Mouse (Mus musculus): ENCODE results near the gene Pias4. TPM values are rescaled to one million over a fixed set of nuclear protein-coding genes. Genes with fewer than 3 reads are reported as not detected.

Pias4 gene
- polyA plus RNA-seq, 1 experiment from 2014 or later = 61.4 TPM

- peaks cover 76% of the 10 kb centered on the region for H3K4me1 ChIP-seq
Observed at GRCm38 (mm10) chr10:81138821-81139528, 28.7 kb downstream of the Pias4 start.

GRCm38 (mm10) chr10:81138131-81138782 lies 29.5 kb downstream of the Pias4 start:
- Histone ChIP-seq H3K36me3 (peaks cover 5% of the 10 kb centered on the region), H3K4me3 (peak overlapping the region; percentile 89), H3K27me3 (ENCODE audit: low read depth, poor library complexity, severe bottlenecking) (peaks cover 29% of the 10 kb centered on the region), H3K4me1 (peaks cover 75% of the 10 kb centered on the region), H3K27ac (replicated peaks) (peak overlapping the region; percentile 97), H3K9me3 (replicated peaks) (no peaks in the 10 kb centered on the region)
- WGBS = under 1% methylated on average over 24 of the region's 24 CpGs
- peak; percentile 42 for DNase-seq (ENCODE audit: low spot score)

More at GRCm38 (mm10) chr10:81138821-81139528, 28.7 kb downstream of the Pias4 start:
- H3K9me3 ChIP-seq (replicated peaks) = no peaks in the 10 kb centered on the region
- WGBS = 62% methylated on average over 11 of the region's 11 CpGs
- peak overlapping the region; percentile 97 for H3K27ac ChIP-seq (replicated peaks)
- peaks cover 12% of the 10 kb centered on the region for H3K36me3 ChIP-seq
- peaks cover 22% of the 10 kb centered on the region for H3K27me3 ChIP-seq (ENCODE audit: low read depth, poor library complexity, severe bottlenecking)
- H3K4me3 ChIP-seq = peak overlapping the region; percentile 89
- no peak for DNase-seq (ENCODE audit: low spot score)

- peaks cover 69% of the 10 kb centered on the region for H3K4me1 ChIP-seq
- H3K9me3 ChIP-seq (replicated peaks) = no peaks in the 10 kb centered on the region
Observed at GRCm38 (mm10) chr10:81137252-81138130, 30.2 kb downstream of the Pias4 start.

GRCm38 (mm10) chr10:81136706-81137231 lies 31.0 kb downstream of the Pias4 start:
- no peaks in the 10 kb centered on the region for H3K36me3 ChIP-seq
- H3K9me3 ChIP-seq (replicated peaks) = no peaks in the 10 kb centered on the region
- DNase-seq (ENCODE audit: low spot score) = no peak
- 0% methylated on average over 44 of the region's 50 CpGs for WGBS
- H3K4me3 ChIP-seq = peak overlapping the region; percentile 89
- peak overlapping the region; percentile 97 for H3K27ac ChIP-seq (replicated peaks)
- peaks cover 62% of the 10 kb centered on the region for H3K4me1 ChIP-seq
- peaks cover 42% of the 10 kb centered on the region for H3K27me3 ChIP-seq (ENCODE audit: low read depth, poor library complexity, severe bottlenecking)

More at GRCm38 (mm10) chr10:81137252-81138130, 30.2 kb downstream of the Pias4 start:
- Histone ChIP-seq H3K36me3 (0 out of 2 replicates have a peak, but pooled peaks cover under 1% of the 10 kb centered on the region), H3K27me3 (ENCODE audit: low read depth, poor library complexity, severe bottlenecking) (peaks cover 36% of the 10 kb centered on the region), H3K27ac (replicated peaks) (peak overlapping the region; percentile 97), H3K4me3 (peak overlapping the region; percentile 89)
- WGBS = under 1% methylated on average over 81 of the region's 89 CpGs
- DNase-seq (ENCODE audit: low spot score) = peak; percentile 100

DNA sequence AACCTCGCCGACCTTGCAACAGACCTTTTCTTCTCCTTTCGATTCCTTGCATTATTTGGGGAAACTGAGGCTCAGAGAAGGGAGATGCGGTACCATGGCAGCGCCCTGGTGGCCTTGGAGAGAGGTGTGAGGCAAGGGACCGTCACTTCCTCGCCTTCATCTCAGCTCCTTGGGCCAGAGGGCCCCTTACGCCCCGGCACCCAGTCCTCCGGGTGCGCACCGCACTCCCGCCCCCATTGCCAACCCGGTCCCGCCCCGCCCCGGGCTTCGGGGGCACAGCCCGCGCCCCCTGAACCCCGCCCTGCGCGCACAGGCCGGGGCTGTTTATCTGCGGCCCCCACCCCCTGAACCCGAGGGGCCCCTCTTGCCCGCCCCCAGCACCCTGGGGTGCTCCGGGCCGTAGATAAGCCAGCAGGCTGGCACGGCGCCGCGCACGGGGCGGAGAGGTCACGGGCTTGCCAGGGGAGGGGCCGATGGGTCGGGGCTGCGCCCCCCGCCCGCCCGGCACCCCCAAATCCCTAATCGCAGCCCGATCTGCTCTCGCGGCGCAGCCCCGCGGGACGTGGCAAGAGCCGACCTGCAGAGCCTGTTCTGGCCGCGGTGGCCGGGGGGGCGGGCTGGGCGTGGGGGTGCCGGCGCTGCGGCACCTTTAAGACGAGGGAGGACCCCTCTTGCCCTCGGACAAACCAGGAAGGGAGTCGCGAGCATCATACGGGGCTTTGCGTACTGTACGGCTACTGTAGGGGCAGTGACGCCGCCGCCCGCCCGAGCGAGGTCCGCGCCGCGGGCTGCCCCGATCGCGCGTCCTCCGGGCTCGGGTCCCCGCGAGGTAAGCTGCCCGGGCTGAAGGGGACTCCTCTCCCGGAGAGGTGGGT lies 31.7 kb downstream of the Pias4 start:
- H3K27me3 ChIP-seq (ENCODE audit: low read depth, poor library complexity, severe bottlenecking) = peaks cover 43% of the 10 kb centered on the region
- H3K36me3 ChIP-seq = no peaks in the 10 kb centered on the region
- H3K27ac ChIP-seq (replicated peaks) = peak overlapping the region; percentile 97
- peaks cover 55% of the 10 kb centered on the region for H3K4me1 ChIP-seq
- H3K4me3 ChIP-seq = peak overlapping the region; percentile 89
- WGBS = under 1% methylated on average over 82 of the region's 86 CpGs
- peak; percentile 71 for DNase-seq (ENCODE audit: low spot score)
- no peaks in the 10 kb centered on the region for H3K9me3 ChIP-seq (replicated peaks)

GRCm38 (mm10) chr10:81134966-81135681 lies 32.6 kb downstream of the Pias4 start, which contains the start of gene Zbtb7a:
Gene Zbtb7a, plus strand, starts transcription at chr10:81135220.
- Histone ChIP-seq H3K36me3 (no peaks in the 10 kb centered on the region), H3K4me3 (peak within 1 kb of the TSS; percentile 89), H3K27ac (replicated peaks) (peak within 1 kb of the TSS; percentile 97), H3K9me3 (replicated peaks) (no peaks in the 10 kb centered on the region), H3K4me1 (peaks cover 45% of the 10 kb centered on the region), H3K27me3 (ENCODE audit: low read depth, poor library complexity, severe bottlenecking) (peaks cover 53% of the 10 kb centered on the region)
- peak; percentile 51 for DNase-seq (ENCODE audit: low spot score)
- 2% methylated on average over 41 of the region's 41 CpGs for WGBS

- Histone ChIP-seq H3K27ac (replicated peaks) (no peak overlapping the region), H3K9me3 (replicated peaks) (no peaks in the 10 kb centered on the region), H3K36me3 (no peaks in the 10 kb centered on the region), H3K27me3 (ENCODE audit: low read depth, poor library complexity, severe bottlenecking) (peaks cover 62% of the 10 kb centered on the region), H3K4me1 (peaks cover 43% of the 10 kb centered on the region), H3K4me3 (peak overlapping the region; percentile 89)
- no peak for DNase-seq (ENCODE audit: low spot score)
- WGBS = 3% methylated on average over 16 of the region's 16 CpGs
Observed at GRCm38 (mm10) chr10:81134181-81134587, 33.5 kb downstream of the Pias4 start.

- Histone ChIP-seq H3K27ac (replicated peaks) (no peak overlapping the region), H3K9me3 (replicated peaks) (no peaks in the 10 kb centered on the region), H3K4me1 (peaks cover 7% of the 10 kb centered on the region), H3K4me3 (no peak overlapping the region; the same call in 1 of the 2 replicates), H3K27me3 (ENCODE audit: low read depth, poor library complexity, severe bottlenecking) (peaks cover 10% of the 10 kb centered on the region), H3K36me3 (peaks cover 68% of the 10 kb centered on the region)
- DNase-seq (ENCODE audit: low spot score) = no peak
- WGBS = 87% methylated on average over 11 of the region's 11 CpGs
Observed at GRCm38 (mm10) chr10:81123500-81123899, 44.2 kb downstream of the Pias4 start.

GRCm38 (mm10) chr10:81122889-81123288 lies 44.8 kb downstream of the Pias4 start:
- Histone ChIP-seq H3K36me3 (peaks cover 74% of the 10 kb centered on the region), H3K27me3 (ENCODE audit: low read depth, poor library complexity, severe bottlenecking) (peaks cover 4% of the 10 kb centered on the region), H3K27ac (replicated peaks) (no peak overlapping the region), H3K4me3 (no peak overlapping the region), H3K9me3 (replicated peaks) (no peaks in the 10 kb centered on the region), H3K4me1 (0 out of 2 replicates have a peak, but pooled peaks cover under 1% of the 10 kb centered on the region)
- DNase-seq (ENCODE audit: low spot score) = no peak
- WGBS = 98% methylated on average over 2 of the region's 2 CpGs

DNA sequence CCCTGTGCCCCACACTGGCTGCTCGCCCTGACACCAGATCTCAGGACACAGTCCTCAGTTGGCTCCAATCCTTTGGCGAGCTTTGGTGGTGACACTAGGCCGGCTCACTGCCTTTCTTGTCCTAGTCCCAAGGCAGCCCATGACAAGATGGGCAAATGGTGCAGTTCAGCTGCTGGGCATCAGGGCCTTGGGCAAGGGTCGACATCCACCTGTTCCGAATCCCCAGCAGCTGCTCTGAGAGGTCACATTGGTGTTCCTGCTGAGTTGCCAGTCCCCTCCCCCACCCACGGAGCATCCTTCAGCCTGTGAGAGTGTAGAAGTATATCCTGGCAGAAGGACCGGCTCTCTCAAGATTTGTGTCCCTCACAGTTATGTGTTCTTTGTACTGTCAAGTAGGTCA lies 47.1 kb downstream of the Pias4 start:
- H3K36me3 ChIP-seq = peaks cover 94% of the 10 kb centered on the region
- no peaks in the 10 kb centered on the region for H3K27me3 ChIP-seq (ENCODE audit: low read depth, poor library complexity, severe bottlenecking)
- H3K4me1 ChIP-seq = no peaks in the 10 kb centered on the region
- H3K9me3 ChIP-seq (replicated peaks) = no peaks in the 10 kb centered on the region
- H3K4me3 ChIP-seq = no peak overlapping the region
- 89% methylated on average over 7 of the region's 7 CpGs for WGBS
- no peak for DNase-seq (ENCODE audit: low spot score)
- H3K27ac ChIP-seq (replicated peaks) = no peak overlapping the region

- Histone ChIP-seq H3K36me3 (peaks cover 98% of the 10 kb centered on the region), H3K27ac (replicated peaks) (no peak overlapping the region), H3K27me3 (ENCODE audit: low read depth, poor library complexity, severe bottlenecking) (no peaks in the 10 kb centered on the region), H3K9me3 (replicated peaks) (no peaks in the 10 kb centered on the region), H3K4me3 (no peak overlapping the region), H3K4me1 (no peaks in the 10 kb centered on the region)
- 94% methylated on average over 10 of the region's 10 CpGs for WGBS
- DNase-seq (ENCODE audit: low spot score) = no peak
Observed at GRCm38 (mm10) chr10:81119625-81120024, 48.1 kb downstream of the Pias4 start.

Data from midbrain, embryonic 10.5 days (tissue).